Mouse (Mus musculus) cerebral cortex, adult 2 months (tissue): ENCODE results near the gene Dnajc5.

Experiments
- WGBS: fragments of 180-500 bp; shearing (Covaris S2); methylation state at CpG from one replicate; pipeline ENCODE4 v1.1.7; 2018; 5-methylcytosine and 5-hydroxymethylcytosine counted together

The Dnajc5 gene

DNA sequence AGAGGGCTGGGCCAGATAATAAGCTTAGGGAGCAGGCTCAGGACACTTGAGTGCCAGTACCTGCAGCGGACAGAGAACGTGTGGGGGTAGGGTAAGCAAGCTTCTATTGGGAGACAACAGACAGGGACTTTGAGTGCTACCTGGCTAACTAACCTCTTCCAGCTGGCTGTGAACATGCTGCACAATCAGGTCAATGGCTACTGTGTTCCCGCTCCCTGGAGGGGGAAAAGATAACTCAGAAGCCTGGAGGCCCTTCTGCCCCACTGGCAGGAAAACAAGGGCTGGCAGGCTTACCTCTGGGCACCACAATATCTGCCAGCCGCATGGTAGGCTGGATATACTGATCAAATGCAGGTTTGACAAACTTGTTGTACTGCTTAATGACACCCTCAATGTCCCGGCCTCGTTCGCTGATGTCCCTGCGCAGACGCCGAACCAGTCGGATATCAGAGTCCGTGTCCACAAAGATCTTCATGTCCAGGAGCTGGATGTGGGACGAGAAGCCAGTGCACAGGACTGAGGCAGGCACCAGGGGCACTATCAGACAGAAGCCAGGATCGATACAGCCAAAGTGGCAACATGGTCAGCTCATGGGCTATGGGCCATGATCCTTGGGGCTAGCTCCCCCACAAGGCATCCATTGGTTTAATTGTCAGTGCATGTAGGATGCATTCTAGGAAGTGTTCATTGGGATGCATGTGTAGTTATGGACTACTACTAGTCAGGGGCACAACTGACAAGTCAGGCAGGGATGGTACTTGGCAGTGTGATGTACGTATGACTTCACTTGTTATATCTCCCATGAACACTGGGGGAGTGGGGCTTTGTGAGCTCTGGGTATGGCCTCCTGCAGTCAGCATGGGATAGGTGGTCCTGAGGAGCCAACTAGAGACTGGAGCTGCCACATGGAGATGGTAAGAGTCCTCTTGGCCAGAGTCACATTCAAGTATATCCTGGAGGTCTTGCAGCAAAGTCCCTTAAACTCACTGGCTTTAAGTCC, 52.9 kb downstream of the Dnajc5 start:
- WGBS, result 95% methylated on average over 15 of the region's 15 CpGs

DNA sequence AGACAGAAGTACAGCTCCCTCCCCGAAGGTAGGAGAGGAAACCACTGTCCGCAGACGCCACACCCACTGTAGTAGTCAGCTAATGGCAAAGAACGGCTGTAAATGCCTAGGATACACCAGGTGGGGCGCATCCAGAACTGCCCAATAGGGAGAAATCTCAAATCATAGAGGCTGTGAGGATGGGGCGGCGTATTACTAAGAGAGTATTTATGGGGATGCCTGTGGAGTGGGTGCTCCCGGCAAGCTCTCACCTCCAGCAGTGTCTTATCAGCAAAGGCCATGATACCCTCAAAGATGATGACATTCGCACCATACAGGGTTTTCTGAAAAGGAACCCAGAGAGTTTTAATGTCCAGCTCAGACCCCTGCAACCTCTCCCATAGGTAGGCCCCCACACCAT, 53.7 kb downstream of the Dnajc5 start:
- WGBS, result 95% methylated on average over 9 of the region's 9 CpGs

GRCm38 (mm10) chr2:181574921-181575545, 54.7 kb downstream of the Dnajc5 start:
- WGBS, result 94% methylated on average over 7 of the region's 7 CpGs

DNA sequence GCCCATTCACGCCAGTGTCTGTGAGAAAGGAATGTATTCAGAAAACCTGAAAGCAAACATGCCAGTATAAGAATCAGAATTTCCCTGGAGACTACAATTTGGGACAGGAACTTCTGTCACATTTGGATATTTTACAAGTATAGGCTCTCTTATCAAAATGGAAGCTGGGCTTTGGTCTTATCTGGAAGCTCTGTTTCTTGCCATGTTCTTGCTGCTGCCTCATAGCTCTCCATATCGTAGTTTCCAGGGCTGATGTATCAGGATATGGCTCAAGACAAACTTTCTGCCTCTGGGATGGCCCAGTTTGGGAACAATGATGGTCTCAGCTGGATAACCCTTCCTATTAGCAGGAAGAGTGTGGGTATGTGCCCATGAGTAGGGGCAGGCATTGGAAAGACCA, 56.3 kb downstream of the Dnajc5 start:
- 92% methylated on average over 2 of the region's 2 CpGs for WGBS

DNA sequence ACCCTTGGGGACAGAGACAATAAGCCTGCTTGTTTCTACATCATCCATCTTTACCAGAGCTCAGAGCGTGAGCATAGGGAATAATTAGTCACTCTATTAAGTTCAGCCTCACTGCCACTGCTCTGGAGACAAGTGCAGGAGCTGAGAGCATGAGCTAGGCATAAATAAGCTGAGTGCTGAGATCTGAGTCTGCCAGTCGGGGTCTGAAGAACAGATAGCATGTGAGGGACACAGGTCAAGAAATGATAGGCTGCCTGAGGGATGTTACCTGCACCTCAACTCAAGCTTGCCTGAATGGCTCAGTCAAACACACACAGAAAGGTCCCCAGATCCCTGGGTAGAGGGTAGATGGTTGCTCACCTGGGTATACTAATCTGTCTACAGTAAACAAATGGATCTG, 56.8 kb downstream of the Dnajc5 start:
- WGBS, result 62% methylated on average over 2 of the region's 2 CpGs

GRCm38 (mm10) chr2:181577981-181578581, 57.8 kb downstream of the Dnajc5 start:
- WGBS, result 46% methylated on average over 7 of the region's 7 CpGs

GRCm38 (mm10) chr2:181578790-181579618, 58.7 kb downstream of the Dnajc5 start:
- WGBS, result 73% methylated on average over 5 of the region's 5 CpGs

- WGBS, result 92% methylated on average over 1 of the region's 1 CpGs
Measured at GRCm38 (mm10) chr2:181579681-181580080, 59.4 kb downstream of the Dnajc5 start.

DNA sequence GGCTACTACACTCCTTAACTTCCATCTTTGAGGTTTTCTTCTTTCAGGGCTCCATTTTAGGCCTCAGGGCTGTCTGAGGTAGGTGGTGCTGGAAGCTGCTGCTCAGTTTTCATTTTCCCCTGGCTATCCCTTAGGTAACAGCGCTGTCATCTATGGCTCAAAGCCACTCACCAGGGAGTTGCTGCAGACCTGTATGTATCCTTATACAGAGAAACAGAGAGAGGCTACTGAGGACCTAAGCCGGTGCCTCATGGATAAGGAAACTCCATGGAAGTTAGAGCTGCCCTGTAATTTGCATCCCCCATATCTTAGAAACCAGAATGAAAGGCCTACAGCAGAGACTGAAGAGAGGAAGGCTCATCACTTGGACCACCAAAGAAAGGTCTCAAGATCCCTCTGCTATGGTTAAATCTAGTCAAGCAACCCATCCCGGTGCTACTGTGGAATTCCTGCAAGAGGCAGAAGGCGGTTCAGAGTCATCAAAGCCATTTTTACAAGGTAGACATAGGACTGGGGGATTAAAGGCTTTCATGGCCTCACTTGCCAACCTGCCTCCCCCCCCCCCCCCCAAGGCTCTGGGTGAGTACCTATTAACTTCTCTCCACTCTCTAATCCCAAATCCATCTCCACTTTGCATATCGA, 60.0 kb downstream of the Dnajc5 start:
- WGBS, result 83% methylated on average over 5 of the region's 5 CpGs

DNA sequence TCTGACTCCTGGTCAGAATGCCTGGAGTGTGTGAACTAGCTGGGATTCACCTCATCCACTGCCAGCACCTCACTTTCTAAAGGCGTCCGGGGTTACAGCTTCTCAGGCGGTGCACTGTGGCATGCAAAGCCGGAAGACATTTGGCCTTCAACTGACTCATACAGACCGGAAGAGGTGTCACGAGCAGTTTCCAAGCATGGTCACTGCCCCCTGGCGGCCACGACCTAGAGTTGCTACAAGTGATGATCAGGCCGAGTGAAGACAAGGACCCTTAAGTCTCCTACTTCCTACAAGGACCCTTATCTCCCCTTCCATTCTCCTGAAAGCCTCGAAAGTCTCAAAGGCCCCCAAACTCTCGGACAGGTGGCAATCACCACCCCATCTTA, 60.7 kb downstream of the Dnajc5 start:
- WGBS, result under 1% methylated on average over 11 of the region's 11 CpGs

GRCm38 (mm10) chr2:181581402-181582120, 61.3 kb downstream of the Dnajc5 start:
- WGBS, result under 1% methylated on average over 49 of the region's 49 CpGs

DNA sequence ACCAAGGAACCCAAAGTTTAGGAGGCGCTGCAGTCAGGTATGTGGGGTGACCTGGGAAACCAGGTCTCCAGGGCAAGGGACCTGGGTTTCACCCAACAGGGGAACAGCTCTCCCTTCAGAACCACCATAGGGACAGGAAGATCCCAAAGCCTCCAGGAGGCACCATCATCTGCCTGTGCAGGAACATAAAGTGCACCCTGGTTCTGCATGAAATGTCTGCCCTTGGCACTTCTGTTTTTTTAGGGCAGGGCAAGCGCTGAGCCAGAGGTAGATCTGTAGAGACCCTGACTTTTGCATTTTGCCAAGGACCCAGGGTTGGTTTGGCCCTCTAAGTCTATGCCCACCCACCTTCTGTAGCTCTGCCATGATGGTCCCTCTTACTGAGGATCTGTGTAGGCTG, 62.1 kb downstream of the Dnajc5 start:
- WGBS, result 84% methylated on average over 2 of the region's 2 CpGs

DNA sequence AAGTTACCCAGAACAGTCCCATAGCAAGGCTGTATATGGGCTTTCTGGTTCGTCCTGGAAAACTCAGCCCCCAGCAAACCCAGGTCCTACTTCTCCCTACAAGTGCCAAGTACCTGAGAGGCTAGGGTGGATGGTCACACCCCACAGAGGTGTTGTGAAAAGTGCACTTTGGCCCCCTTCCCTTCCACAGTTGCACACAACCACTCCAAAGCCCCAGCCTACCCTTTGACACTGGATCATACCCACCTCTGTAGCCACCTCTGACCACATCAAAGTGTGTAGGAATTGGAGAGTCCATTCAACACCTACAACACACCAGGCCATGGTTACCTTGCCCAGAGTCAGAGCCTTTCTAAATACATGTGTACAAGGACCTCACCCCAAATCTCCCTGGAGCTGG, 62.7 kb downstream of the Dnajc5 start:
- 87% methylated on average over 1 of the region's 1 CpGs for WGBS

GRCm38 (mm10) chr2:181583460-181584257, 63.4 kb downstream of the Dnajc5 start:
- WGBS, result 89% methylated on average over 3 of the region's 3 CpGs

DNA sequence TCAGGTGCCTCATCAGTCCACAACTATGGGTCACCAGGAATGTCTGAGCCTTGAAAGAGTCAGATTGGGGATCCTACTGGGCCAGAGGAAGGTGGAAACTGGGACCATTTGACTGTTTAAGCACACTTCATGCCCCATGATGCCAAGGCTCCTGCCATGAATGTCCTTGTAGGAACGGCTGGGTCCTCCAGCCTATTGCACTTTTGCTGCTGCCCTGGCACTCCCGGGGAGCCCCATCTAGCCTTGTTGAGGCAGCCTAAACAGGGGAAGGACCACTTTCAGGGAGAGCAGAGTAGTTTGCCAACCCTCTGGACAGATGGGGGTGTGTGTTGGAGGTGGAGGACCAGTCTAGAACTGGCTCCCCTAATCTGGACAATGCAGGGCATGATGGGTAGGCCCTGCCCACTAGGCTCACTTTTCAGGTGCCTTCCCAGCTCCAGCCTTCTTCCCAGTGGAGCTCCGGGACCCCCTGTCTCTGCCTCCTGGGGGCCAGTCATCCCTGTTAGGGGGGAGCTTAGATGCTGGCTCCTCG, 64.2 kb downstream of the Dnajc5 start, which contains the start of gene Uckl1:
Gene Uckl1 (minus strand): TSS at position 482 of the 532 bp plus-strand sequence.
- 91% methylated on average over 4 of the region's 4 CpGs for WGBS

- 84% methylated on average over 5 of the region's 5 CpGs for WGBS
Measured at GRCm38 (mm10) chr2:181585506-181585905, 65.2 kb downstream of the Dnajc5 start.

DNA sequence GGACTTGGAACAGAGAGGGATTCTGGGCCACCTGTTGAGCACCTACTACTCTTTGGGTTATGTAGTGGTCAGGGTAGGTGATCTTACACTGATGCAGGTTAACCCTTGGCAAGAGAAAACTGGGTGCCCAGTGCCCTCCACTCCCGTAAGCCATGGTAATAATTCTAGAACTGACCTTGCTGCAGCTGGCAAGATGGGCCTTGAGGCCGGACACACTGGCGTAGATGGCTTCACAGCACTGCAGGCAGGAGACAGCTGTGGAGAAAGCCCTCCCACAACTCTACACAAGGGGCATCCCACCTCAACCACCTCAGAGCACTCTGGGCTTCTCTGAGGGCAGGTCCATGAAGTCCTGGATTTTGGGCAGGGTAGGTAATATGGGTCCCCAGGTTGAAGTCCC, 65.8 kb downstream of the Dnajc5 start:
- WGBS, result 89% methylated on average over 3 of the region's 3 CpGs

DNA sequence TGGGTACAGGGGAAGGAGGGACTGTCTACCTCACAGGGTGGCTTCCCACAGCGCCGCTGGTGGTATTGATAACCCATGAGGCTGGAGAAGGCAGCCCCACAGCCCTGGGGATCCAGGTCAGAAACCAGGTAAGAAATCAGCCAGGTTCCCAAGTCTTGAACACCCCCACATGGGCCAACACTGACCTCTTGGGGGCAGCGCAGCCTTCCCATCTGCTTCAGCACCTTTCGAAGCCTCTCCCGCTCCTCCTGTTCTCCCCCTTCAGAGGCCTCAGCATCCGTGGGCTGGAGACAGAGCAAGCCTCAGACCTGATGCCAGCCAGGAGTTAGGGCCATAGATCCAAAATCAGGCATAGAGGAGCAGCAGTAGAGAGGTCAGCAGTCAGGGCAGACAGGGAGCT, 67.5 kb downstream of the Dnajc5 start:
- 70% methylated on average over 6 of the region's 6 CpGs for WGBS

- WGBS, result 87% methylated on average over 11 of the region's 11 CpGs
Measured at GRCm38 (mm10) chr2:181588229-181588780, 68.0 kb downstream of the Dnajc5 start.
